Mouse (Mus musculus) thymus, adult 2 months (tissue): ENCODE results near the gene Smc1b. TPM values are rescaled to one million over a fixed set of nuclear protein-coding genes. Genes with fewer than 3 reads are reported as not detected.
A peak's percentile ranks its signal among the peaks of the same experiment; 100 is the strongest.
"Not testable (repeated sequence)": the region's sequence is repeated elsewhere in the genome, so short reads cannot be mapped to it uniquely, and the experiment has no call there.

Experiments
- DNase-seq: peaks from one replicate; pipeline ENCODE4 v3.0.0; 2021
- H3K27ac ChIP-seq: fragments of 200-500 bp; 2 replicates; pipeline ENCODE4 v1.5.1; 2012; ENCODE audit warnings: low read length, control low read depth; ENCODE audit not compliant: control insufficient read depth, insufficient read depth
- H3K27me3 ChIP-seq: fragments of 200-500 bp; 2 replicates; pipeline ENCODE4 v1.6.1; 2012; ENCODE audit warnings: mild to moderate bottlenecking, low read length, moderate library complexity, mixed read lengths; ENCODE audit not compliant: control insufficient read depth, insufficient read depth
- H3K36me3 ChIP-seq: fragments of 200-500 bp; 2 replicates; pipeline ENCODE4 v1.6.1; 2012; ENCODE audit warnings: mild to moderate bottlenecking, low read length, moderate library complexity; ENCODE audit not compliant: control insufficient read depth, insufficient read depth
- H3K4me1 ChIP-seq: fragments of 200-500 bp; replicated peaks from 2 replicates; pipeline ENCODE4 v1.6.1; 2012; ENCODE audit warnings: low read length; ENCODE audit not compliant: control insufficient read depth, insufficient read depth
- H3K4me3 ChIP-seq: fragments of 200-500 bp; 2 replicates; pipeline ENCODE4 v1.5.1; 2012; ENCODE audit warnings: mild to moderate bottlenecking, low read length, control low read depth, moderate library complexity; ENCODE audit not compliant: control insufficient read depth, insufficient read depth
- CTCF ChIP-seq: fragments of 200-500 bp; IDR thresholded peaks from 2 replicates; pipeline ENCODE4 v1.5.1; 2012; ENCODE audit warnings: mild to moderate bottlenecking, control low read depth, low read length, moderate library complexity, borderline replicate concordance; ENCODE audit not compliant: control insufficient read depth, poor library complexity, insufficient read depth; ENCODE audit errors: extremely low read depth
- POLR2A ChIP-seq: fragments of 200-500 bp; IDR thresholded peaks from 2 replicates; pipeline ENCODE4 v1.6.1; 2012; ENCODE audit warnings: mild to moderate bottlenecking, low read length, control low read depth, moderate library complexity; ENCODE audit not compliant: control insufficient read depth, poor library complexity, insufficient read depth; ENCODE audit errors: extremely low read depth
- WGBS: fragments of 180-500 bp; shearing (Covaris S2); methylation state at CpG from one replicate; pipeline ENCODE4 v1.1.7; 2018; 5-methylcytosine and 5-hydroxymethylcytosine counted together
- polyA plus RNA-seq: library from polyadenylated mRNA; depleted of rRNA; stranded (reverse); fragments of >200 nt; gene quantifications from 2 replicates; pipeline ENCODE4 v1.2.3, GENCODE M21; 2012

Gene Smc1b
- polyA plus RNA-seq, 1 experiment = 0.24 TPM

DNA sequence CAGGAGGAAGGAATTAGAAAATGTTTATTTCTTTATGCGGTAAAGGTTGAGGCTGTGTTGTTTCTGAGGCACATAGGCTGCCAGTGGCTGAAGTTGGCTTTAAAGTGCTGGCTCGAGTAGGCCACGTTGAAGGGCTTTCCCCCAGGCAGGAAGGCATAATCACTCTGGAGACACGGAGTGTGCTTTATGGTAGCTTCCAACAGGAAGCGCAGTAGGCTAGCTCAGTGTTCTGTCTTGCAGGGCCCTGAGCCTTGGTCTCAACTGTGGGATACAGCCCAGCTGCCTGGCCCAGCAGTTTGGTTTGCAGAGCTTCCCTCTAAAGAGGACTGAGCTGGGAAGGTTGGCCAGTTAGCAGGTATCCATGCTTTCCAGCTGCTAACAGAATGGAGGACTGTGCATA, 88.6 kb downstream of the Smc1b start:
- Histone ChIP-seq H3K36me3 (no peaks in the 10 kb centered on the region), H3K4me1 (peaks cover 24% of the 10 kb centered on the region), H3K27me3 (no peaks in the 10 kb centered on the region), H3K4me3 (no peak overlapping the region), H3K27ac (peak overlapping the region; percentile 89)
- no peak for TF ChIP-seq POLR2A
- TF ChIP-seq CTCF = no peak
- 85% methylated on average over 5 of the region's 5 CpGs for WGBS
- no peak for DNase-seq

DNA sequence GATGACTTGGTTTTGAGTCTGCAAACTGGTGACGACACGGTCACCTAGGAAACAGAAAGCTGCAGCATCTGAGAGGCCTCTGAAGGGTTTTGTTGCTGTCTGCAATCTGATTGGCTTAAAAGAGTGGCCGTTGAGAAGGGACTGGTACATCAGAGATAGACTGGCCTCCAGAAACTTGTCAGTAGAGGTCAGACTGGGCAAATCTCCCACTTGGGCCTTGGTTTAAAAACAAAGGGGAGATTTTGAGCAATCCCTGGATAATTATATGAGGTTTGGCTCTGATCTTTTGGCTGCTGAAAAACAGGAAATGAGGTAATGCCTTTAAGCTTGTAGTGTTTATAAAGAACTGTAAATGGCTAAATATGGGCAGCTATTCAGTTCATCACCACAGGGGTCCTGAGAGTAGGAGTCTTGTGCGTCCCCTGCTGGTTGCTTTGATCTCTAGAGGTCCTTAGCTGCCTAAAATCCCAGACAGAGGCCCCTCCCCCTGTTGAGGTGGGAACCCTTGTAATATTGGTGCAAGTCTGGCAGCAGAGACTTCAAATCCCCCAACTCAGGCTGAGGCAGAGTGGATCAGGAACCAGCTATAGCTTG, 89.3 kb downstream of the Smc1b start:
- DNase-seq = peak; percentile 53
- H3K27ac ChIP-seq = peak overlapping the region; percentile 89
- 26% methylated on average over 4 of the region's 4 CpGs for WGBS
- H3K36me3 ChIP-seq = no peaks in the 10 kb centered on the region
- H3K27me3 ChIP-seq = no peaks in the 10 kb centered on the region
- TF ChIP-seq POLR2A (no peak), CTCF (no peak)
- H3K4me3 ChIP-seq = no peak overlapping the region
- H3K4me1 ChIP-seq = peaks cover 26% of the 10 kb centered on the region

DNA sequence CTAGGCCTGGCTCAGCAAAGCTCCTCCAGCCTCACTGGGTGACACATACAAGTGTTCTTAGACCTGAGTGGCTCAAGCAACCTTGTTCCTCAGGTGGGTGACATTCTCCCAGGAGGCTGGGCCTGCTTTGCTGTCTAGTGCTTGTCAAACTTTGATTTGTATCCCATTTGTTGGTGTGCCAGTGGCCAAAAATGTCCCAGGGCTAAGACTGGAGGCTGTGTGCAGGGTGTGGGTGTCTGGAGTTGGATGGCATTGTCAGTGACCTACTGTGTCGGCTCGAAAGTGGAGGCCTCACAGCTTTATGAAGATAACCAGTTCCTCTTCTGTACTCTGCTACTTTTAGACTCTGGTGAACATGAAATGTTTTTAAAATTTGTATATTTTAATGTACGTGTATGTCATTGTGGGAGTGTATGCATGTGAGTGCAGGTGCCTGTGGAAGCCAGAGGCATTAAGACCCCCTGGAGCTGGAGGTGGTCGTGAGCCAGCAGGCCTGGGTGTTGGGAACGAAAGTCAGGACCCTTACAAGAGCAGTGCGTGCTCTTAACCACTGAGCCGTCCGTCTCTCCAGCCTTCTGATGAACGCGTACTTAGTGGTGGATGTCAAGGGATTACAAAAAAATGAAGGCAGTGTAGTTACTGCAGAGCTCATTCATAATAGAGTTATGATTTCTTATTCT, 90.1 kb downstream of the Smc1b start:
- Histone ChIP-seq H3K4me1 (peaks cover 30% of the 10 kb centered on the region), H3K36me3 (no peaks in the 10 kb centered on the region), H3K27ac (peak overlapping the region; percentile 57; the same call in 1 of the 2 replicates), H3K4me3 (no peak overlapping the region), H3K27me3 (no peaks in the 10 kb centered on the region)
- no peak for DNase-seq
- TF ChIP-seq CTCF = no peak
- TF ChIP-seq POLR2A = no peak
- WGBS = 90% methylated on average over 10 of the region's 10 CpGs

DNA sequence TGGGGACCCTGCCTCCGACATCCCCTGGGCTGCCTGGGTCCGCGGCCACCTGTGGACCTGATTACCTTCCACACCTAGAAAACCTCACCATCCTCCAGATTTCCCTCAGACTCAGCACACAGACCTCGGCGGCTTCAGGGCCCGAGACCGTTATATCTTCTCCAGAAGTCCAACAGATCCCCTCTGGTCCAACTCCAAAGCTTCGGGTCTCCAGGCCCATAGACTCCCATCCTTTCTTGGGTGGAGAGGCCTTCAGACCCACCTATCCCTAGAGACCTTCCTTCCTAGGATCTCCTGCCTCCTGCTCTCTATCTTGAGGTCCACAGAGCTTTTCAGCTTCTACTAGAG, 94.4 kb downstream of the Smc1b start:
- TF ChIP-seq POLR2A (no peak), CTCF (no peak)
- DNase-seq = no peak
- H3K27ac ChIP-seq = no peak overlapping the region
- no peaks in the 10 kb centered on the region for H3K36me3 ChIP-seq
- H3K4me1 ChIP-seq = peaks cover 19% of the 10 kb centered on the region
- 2% methylated on average over 8 of the region's 8 CpGs for WGBS
- H3K27me3 ChIP-seq = no peaks in the 10 kb centered on the region
- peak overlapping the region; percentile 57 for H3K4me3 ChIP-seq

DNA sequence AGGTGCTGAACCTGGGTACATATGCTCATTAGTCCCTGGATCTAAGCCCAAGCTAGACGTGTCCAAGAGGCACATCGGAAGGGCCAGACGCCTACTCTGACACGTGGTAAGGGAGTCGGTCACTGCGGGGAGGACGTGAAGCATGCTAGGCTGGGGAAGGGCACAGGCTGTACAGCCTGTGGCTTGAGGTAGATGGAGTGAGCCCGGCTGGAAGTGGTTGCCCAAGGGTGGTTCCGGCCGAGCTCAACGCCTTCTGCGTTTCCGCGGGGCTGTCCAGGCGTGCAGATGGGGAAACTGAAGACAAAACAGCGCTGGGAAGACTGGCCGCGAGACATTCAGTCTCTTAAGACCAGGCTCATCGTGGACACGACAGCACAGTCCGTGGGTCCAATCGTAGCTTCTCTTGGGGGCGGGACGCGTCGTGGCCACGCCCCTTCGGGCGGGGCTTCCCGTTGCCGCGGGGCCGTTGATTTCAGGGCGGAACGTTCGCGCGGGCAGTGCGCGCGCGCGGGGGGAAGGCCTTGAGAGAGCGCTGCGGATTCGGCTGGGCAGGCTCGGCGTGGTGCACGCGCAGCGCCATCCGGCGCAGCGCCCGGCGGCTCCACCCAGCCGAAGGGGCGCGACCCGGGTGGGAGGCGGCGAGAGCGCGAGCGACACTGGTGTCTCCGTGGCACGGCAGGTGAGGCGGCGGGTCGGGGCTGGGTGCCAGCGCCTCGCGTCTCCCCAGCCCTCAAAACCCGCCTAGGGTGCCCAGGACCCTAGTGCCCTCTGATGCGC, 95.0 kb downstream of the Smc1b start:
- peak; percentile 98 for DNase-seq
- TF ChIP-seq CTCF = peak; percentile 60; the same call in 1 of the 2 replicates
- TF ChIP-seq POLR2A = 0 out of 2 replicates have a peak, but pooled peaks have one; percentile 52
- WGBS = under 1% methylated on average over 75 of the region's 75 CpGs
- H3K4me1 ChIP-seq = peaks cover 15% of the 10 kb centered on the region
- H3K36me3 ChIP-seq = no peaks in the 10 kb centered on the region
- no peaks in the 10 kb centered on the region for H3K27me3 ChIP-seq
- peak overlapping the region; percentile 57 for H3K4me3 ChIP-seq
- no peak overlapping the region for H3K27ac ChIP-seq

DNA sequence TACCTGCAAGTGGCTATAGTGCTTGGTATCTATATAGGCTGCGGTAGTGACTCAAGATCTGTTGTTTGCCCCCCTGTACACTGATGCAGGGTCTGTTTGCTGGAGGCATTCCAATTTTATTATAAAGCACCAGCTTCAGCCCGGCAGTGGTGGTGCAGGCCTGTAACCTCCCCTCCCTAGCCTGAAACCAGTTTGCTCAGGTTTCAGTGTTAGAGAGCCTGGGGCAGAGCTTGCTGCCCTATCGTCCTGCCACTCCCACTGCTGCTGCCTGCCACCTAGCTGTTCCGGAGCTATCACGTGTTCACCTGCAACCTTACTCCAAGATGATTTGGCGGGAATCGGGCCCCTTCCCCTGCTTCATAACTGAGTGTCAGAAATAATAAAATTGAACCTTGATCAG, 97.8 kb downstream of the Smc1b start:
- H3K4me3 ChIP-seq, DNase-seq, H3K27ac ChIP-seq, H3K27me3 ChIP-seq, H3K36me3 ChIP-seq: not testable (repeated sequence)
- H3K4me1 ChIP-seq = peaks cover 10% of the 10 kb centered on the region
- WGBS = 60% methylated on average over 7 of the region's 7 CpGs
